Mouse (Mus musculus): ENCODE data around the gene Tsc22d2.

- TF ChIP-seq CTCF (IDR thresholded peaks at IDR 0.05; ENCODE audit: borderline replicate concordance, control insufficient read depth, extremely low read depth, insufficient read depth, low read length, poor library complexity), result no peak
- TF ChIP-seq POLR2A (IDR thresholded peaks at IDR 0.05; ENCODE audit: control insufficient read depth, extremely low read depth, insufficient read depth, low read length, poor library complexity), result no peak
Observed at GRCm38 (mm10) chr3:58508020-58508750, 93.7 kb downstream of the Tsc22d2 start.

All from thymus, adult 2 months (tissue).